Mouse (Mus musculus) small intestine, adult 2 months (tissue): ENCODE results near the gene Sptbn4. TPM values are rescaled to one million over a fixed set of nuclear protein-coding genes. Genes with fewer than 3 reads are reported as not detected.

Experiments used
- H3K27ac ChIP-seq: fragments of 200-500 bp; 2 replicates; pipeline ENCODE4 v1.5.1; 2012; ENCODE audit warnings: low read depth, low read length, control low read depth, inconsistent platforms; ENCODE audit not compliant: insufficient read depth
- H3K27me3 ChIP-seq: fragments of 200-500 bp; 2 replicates; pipeline ENCODE4 v1.6.1; 2012; ENCODE audit warnings: mild to moderate bottlenecking, moderate library complexity, low read length, inconsistent platforms; ENCODE audit not compliant: control insufficient read depth, insufficient read depth
- H3K36me3 ChIP-seq: fragments of 200-500 bp; 2 replicates; pipeline ENCODE4 v1.6.1; 2012; ENCODE audit warnings: mild to moderate bottlenecking, low read length, control low read depth, inconsistent platforms; ENCODE audit not compliant: control insufficient read depth, insufficient read depth
- H3K4me1 ChIP-seq: fragments of 200-500 bp; 2 replicates; pipeline ENCODE4 v1.6.1; 2012; ENCODE audit warnings: low read length, inconsistent platforms, mixed read lengths; ENCODE audit not compliant: control insufficient read depth, insufficient read depth, insufficient read length
- H3K4me3 ChIP-seq: fragments of 200-500 bp; 2 replicates; pipeline ENCODE4 v1.5.1; 2012; ENCODE audit warnings: low read depth, mild to moderate bottlenecking, control low read depth, inconsistent platforms, low read length, moderate library complexity
- CTCF ChIP-seq: fragments of 200-500 bp; IDR thresholded peaks from 2 replicates; pipeline ENCODE4 v1.5.1; 2012; ENCODE audit warnings: low read depth, mild to moderate bottlenecking, control low read depth, inconsistent platforms, low read length, moderate library complexity, mixed read lengths; ENCODE audit not compliant: insufficient replicate concordance, insufficient read length; ENCODE audit errors: extremely low read depth
- POLR2A ChIP-seq: fragments of 200-500 bp; IDR thresholded peaks from 2 replicates; pipeline ENCODE4 v1.6.1; 2012; ENCODE audit warnings: low read depth, mild to moderate bottlenecking, control low read depth, inconsistent platforms, low read length, moderate library complexity
- WGBS: fragments of 180-500 bp; shearing (Covaris S2); methylation state at CpG from one replicate; pipeline ENCODE4 v1.1.7; 2018; 5-methylcytosine and 5-hydroxymethylcytosine counted together
- polyA plus RNA-seq: library from polyadenylated mRNA; depleted of rRNA; stranded (reverse); fragments of >200 nt; gene quantifications from 2 replicates; pipeline ENCODE4 v1.2.3, GENCODE M21; 2012

The Sptbn4 gene
- polyA plus RNA-seq, 1 experiment: 0.19 TPM

GRCm38 (mm10) chr7:27330709-27331540 lies 116.6 kb downstream of the Sptbn4 start:
- under 1% methylated on average over 39 of the region's 39 CpGs for WGBS
- Histone ChIP-seq H3K27me3 (peaks cover 23% of the 10 kb centered on the region), H3K4me3 (peak overlapping the region; percentile 60), H3K27ac (peak overlapping the region; percentile 61), H3K36me3 (no peaks in the 10 kb centered on the region), H3K4me1 (peaks cover 22% of the 10 kb centered on the region)
- TF ChIP-seq CTCF: no peak
- TF ChIP-seq POLR2A: no peak

- Histone ChIP-seq H3K36me3 (no peaks in the 10 kb centered on the region), H3K27ac (no peak overlapping the region), H3K27me3 (peaks cover 28% of the 10 kb centered on the region), H3K4me1 (peaks cover 24% of the 10 kb centered on the region), H3K4me3 (no peak overlapping the region)
- WGBS: 29% methylated on average over 17 of the region's 17 CpGs
- TF ChIP-seq CTCF (no peak), POLR2A (no peak)
Measured at GRCm38 (mm10) chr7:27329981-27330380, 117.5 kb downstream of the Sptbn4 start.

GRCm38 (mm10) chr7:27329326-27329947 lies 118.0 kb downstream of the Sptbn4 start:
- Histone ChIP-seq H3K4me1 (peaks cover 24% of the 10 kb centered on the region), H3K4me3 (peak overlapping the region; percentile 42), H3K27me3 (peaks cover 25% of the 10 kb centered on the region), H3K27ac (no peak overlapping the region), H3K36me3 (no peaks in the 10 kb centered on the region)
- TF ChIP-seq POLR2A (no peak), CTCF (peak; percentile 67)
- 7% methylated on average over 45 of the region's 45 CpGs for WGBS

GRCm38 (mm10) chr7:27328648-27329047 lies 118.8 kb downstream of the Sptbn4 start:
- no peak overlapping the region for H3K4me3 ChIP-seq
- H3K27me3 ChIP-seq: peaks cover 17% of the 10 kb centered on the region
- H3K36me3 ChIP-seq: no peaks in the 10 kb centered on the region
- peaks cover 24% of the 10 kb centered on the region for H3K4me1 ChIP-seq
- no peak overlapping the region for H3K27ac ChIP-seq
- TF ChIP-seq CTCF (no peak), POLR2A (no peak)
- WGBS: 21% methylated on average over 16 of the region's 16 CpGs

- no peak for TF ChIP-seq POLR2A
- no peak for TF ChIP-seq CTCF
- Histone ChIP-seq H3K27me3 (peaks cover 12% of the 10 kb centered on the region; the same call in 1 of the 2 replicates), H3K4me3 (no peak overlapping the region), H3K4me1 (peaks cover 24% of the 10 kb centered on the region), H3K36me3 (no peaks in the 10 kb centered on the region), H3K27ac (no peak overlapping the region)
- 83% methylated on average over 11 of the region's 11 CpGs for WGBS
Measured at GRCm38 (mm10) chr7:27328161-27328560, 119.3 kb downstream of the Sptbn4 start.

GRCm38 (mm10) chr7:27327500-27327899 lies 120.0 kb downstream of the Sptbn4 start:
- H3K4me3 ChIP-seq: no peak overlapping the region
- TF ChIP-seq CTCF (no peak), POLR2A (no peak)
- 94% methylated on average over 8 of the region's 8 CpGs for WGBS

More at GRCm38 (mm10) chr7:27327500-27327899, 120.0 kb downstream of the Sptbn4 start:
- H3K4me1 ChIP-seq: peaks cover 24% of the 10 kb centered on the region
- H3K27me3 ChIP-seq: peaks cover 7% of the 10 kb centered on the region; the same call in 1 of the 2 replicates
- H3K36me3 ChIP-seq: no peaks in the 10 kb centered on the region
- H3K27ac ChIP-seq: no peak overlapping the region
